Mouse (Mus musculus) cerebellum, adult 2 months (tissue): Measurements from ENCODE around the gene Rnf32.

ENCODE experiments used
- CTCF ChIP-seq: fragments of 200-500 bp; IDR thresholded peaks from 2 replicates; pipeline ENCODE4 v1.5.1; 2011; ENCODE audit warnings: low read depth, mild to moderate bottlenecking, control low read depth, low read length, moderate library complexity, borderline replicate concordance; ENCODE audit not compliant: insufficient read depth
- POLR2A ChIP-seq: fragments of 200-500 bp; IDR thresholded peaks from 2 replicates; pipeline ENCODE4 v1.6.1; 2011; ENCODE audit warnings: low read length, control low read depth, borderline replicate concordance; ENCODE audit not compliant: insufficient read depth

GRCm38 (mm10) chr5:29197187-29197586, 1.4 kb downstream of the Rnf32 start:
- TF ChIP-seq CTCF (no peak), POLR2A (no peak)
